Mouse (Mus musculus): Measurements from ENCODE around the gene Cgrrf1. TPM values are rescaled to one million over a fixed set of nuclear protein-coding genes. Genes with fewer than 3 reads are reported as not detected.

Cgrrf1 gene
- 27.4 and 30.6 TPM in 2 replicates for polyA plus RNA-seq (2016; fragmentation: Nextera tagmentation; extraction: Ambion mirVana)

GRCm38 (mm10) chr14:46831837-46832333, at the start of gene Cgrrf1:
Cgrrf1 (plus strand) TSS chr14:46832125.
- Histone ChIP-seq H3K4me1 (peaks cover 10% of the 10 kb centered on the region), H3K4me2 (replicated peaks) (peak within 1 kb of the TSS; percentile 80), H3K36me3 (no peaks in the 10 kb centered on the region), H3K4me3 (peak within 1 kb of the TSS; percentile 86), H3K27me3 (no peaks in the 10 kb centered on the region; the same call in 1 of the 2 replicates), H3K9me3 (no peaks in the 10 kb centered on the region), H3K9ac (replicated peaks) (peak within 1 kb of the TSS; percentile 80), H3K27ac (replicated peaks) (no peak within 1 kb of the TSS)
- ATAC-seq (ENCODE audit: low FRiP score, low read depth) = peak; percentile 100
- WGBS = under 1% methylated on average over 32 of the region's 32 CpGs

GRCm38 (mm10) chr14:46782187-46782828, 49.6 kb upstream of the Cgrrf1 start:
- H3K9ac ChIP-seq (replicated peaks) = no peak overlapping the region
- ATAC-seq (ENCODE audit: low FRiP score, low read depth) = no peak
- no peak overlapping the region for H3K4me2 ChIP-seq (replicated peaks)
- H3K27me3 ChIP-seq = no peaks in the 10 kb centered on the region
- peaks cover 6% of the 10 kb centered on the region; the same call in 1 of the 2 replicates for H3K9me3 ChIP-seq
- H3K4me1 ChIP-seq = peaks cover 14% of the 10 kb centered on the region
- 91% methylated on average over 8 of the region's 8 CpGs for WGBS
- no peak overlapping the region for H3K27ac ChIP-seq (replicated peaks)
- H3K4me3 ChIP-seq = no peak overlapping the region
- peaks cover 54% of the 10 kb centered on the region for H3K36me3 ChIP-seq

DNA sequence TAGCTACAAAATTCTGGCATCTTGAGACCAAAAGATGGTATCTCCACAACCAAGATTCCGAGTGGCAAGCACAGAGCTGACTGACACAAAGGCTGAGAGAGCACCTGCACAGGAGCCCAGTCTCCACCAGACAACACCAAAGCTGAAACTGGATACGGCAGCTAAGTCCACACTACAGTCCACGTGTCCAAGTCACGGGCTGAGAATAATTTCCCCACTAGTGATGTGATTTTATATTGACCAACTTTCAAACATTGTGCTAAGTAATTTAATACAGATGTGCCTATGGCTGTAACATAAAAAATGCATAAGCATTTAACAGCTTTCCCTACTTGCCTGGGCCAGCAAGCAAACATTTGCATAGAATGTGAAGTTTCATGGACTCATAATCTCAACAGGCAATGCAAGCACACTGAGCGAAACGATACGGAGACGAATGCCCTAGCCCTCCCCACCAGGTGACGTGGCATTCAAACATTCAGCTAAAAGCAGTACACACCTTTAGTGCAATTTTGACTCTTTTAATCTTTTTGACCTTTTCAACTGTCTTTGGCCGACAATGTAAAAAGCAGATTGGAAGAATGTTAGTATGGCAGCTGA, 48.5 kb upstream of the Cgrrf1 start:
- 90% methylated on average over 10 of the region's 10 CpGs for WGBS
- Histone ChIP-seq H3K4me3 (no peak overlapping the region), H3K9ac (replicated peaks) (no peak overlapping the region), H3K36me3 (peaks cover 45% of the 10 kb centered on the region), H3K9me3 (peaks cover 6% of the 10 kb centered on the region; the same call in 1 of the 2 replicates), H3K27ac (replicated peaks) (no peak overlapping the region), H3K27me3 (no peaks in the 10 kb centered on the region), H3K4me1 (peaks cover 15% of the 10 kb centered on the region), H3K4me2 (replicated peaks) (no peak overlapping the region)
- ATAC-seq (ENCODE audit: low FRiP score, low read depth) = no peak

GRCm38 (mm10) chr14:46785247-46785646, 46.7 kb upstream of the Cgrrf1 start:
- H3K4me3 ChIP-seq = no peak overlapping the region
- H3K27ac ChIP-seq (replicated peaks) = no peak overlapping the region
- no peak overlapping the region for H3K9ac ChIP-seq (replicated peaks)
- no peak overlapping the region for H3K4me2 ChIP-seq (replicated peaks)
- ATAC-seq (ENCODE audit: low FRiP score, low read depth) = no peak
- H3K4me1 ChIP-seq = peaks cover 15% of the 10 kb centered on the region
- H3K27me3 ChIP-seq = no peaks in the 10 kb centered on the region
- WGBS = 91% methylated on average over 5 of the region's 5 CpGs
- peaks cover 27% of the 10 kb centered on the region for H3K36me3 ChIP-seq
- H3K9me3 ChIP-seq = no peaks in the 10 kb centered on the region

DNA sequence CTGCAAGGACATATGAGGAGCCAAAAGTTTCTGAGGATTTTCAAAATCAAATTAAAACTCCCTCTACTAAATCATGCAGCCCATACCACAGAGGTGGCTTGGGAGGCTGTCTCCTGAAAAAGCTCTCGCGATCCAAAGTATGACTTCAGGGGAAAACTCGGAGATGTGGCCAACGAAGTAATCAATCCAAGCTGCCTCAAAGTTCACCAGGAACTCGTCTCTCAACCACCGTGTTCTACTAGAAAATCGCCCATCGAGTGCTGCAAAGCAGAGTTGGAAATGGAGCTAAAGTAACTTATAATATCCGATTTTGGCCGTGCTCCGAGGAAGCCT, 44.5 kb upstream of the Cgrrf1 start:
- Histone ChIP-seq H3K36me3 (0 out of 2 replicates have a peak, but pooled peaks cover 20% of the 10 kb centered on the region), H3K27me3 (no peaks in the 10 kb centered on the region), H3K4me3 (peak overlapping the region; percentile 97), H3K9ac (replicated peaks) (peak overlapping the region; percentile 98), H3K4me1 (peaks cover 15% of the 10 kb centered on the region), H3K9me3 (no peaks in the 10 kb centered on the region), H3K27ac (replicated peaks) (peak overlapping the region; percentile 99), H3K4me2 (replicated peaks) (peak overlapping the region; percentile 79)
- under 1% methylated on average over 11 of the region's 11 CpGs for WGBS
- no peak for ATAC-seq (ENCODE audit: low FRiP score, low read depth)

GRCm38 (mm10) chr14:46787787-46788504, 44.0 kb upstream of the Cgrrf1 start, which contains the start of gene Cnih1:
Cnih1 (minus strand) TSS chr14:46788411.
- Histone ChIP-seq H3K36me3 (0 out of 2 replicates have a peak, but pooled peaks cover 17% of the 10 kb centered on the region), H3K9me3 (no peaks in the 10 kb centered on the region), H3K9ac (replicated peaks) (peak within 1 kb of the TSS; percentile 98), H3K4me1 (peaks cover 15% of the 10 kb centered on the region), H3K4me2 (replicated peaks) (peak within 1 kb of the TSS; percentile 79), H3K27ac (replicated peaks) (peak within 1 kb of the TSS; percentile 99), H3K4me3 (peak within 1 kb of the TSS; percentile 97), H3K27me3 (no peaks in the 10 kb centered on the region)
- ATAC-seq (ENCODE audit: low FRiP score, low read depth) = peak; percentile 97
- WGBS = under 1% methylated on average over 69 of the region's 86 CpGs

- Histone ChIP-seq H3K9ac (replicated peaks) (no peak overlapping the region), H3K4me1 (peaks cover 15% of the 10 kb centered on the region), H3K36me3 (0 out of 2 replicates have a peak, but pooled peaks cover 13% of the 10 kb centered on the region), H3K9me3 (no peaks in the 10 kb centered on the region), H3K4me3 (peak overlapping the region; percentile 97; the same call in 1 of the 2 replicates), H3K27ac (replicated peaks) (peak overlapping the region; percentile 99; the same call in 1 of the 2 replicates), H3K27me3 (no peaks in the 10 kb centered on the region), H3K4me2 (replicated peaks) (peak overlapping the region; percentile 79)
- WGBS = 27% methylated on average over 8 of the region's 8 CpGs
- peak; percentile 13; the same call in 1 of the 2 replicates for ATAC-seq (ENCODE audit: low FRiP score, low read depth)
Measured at GRCm38 (mm10) chr14:46788505-46788901, 43.4 kb upstream of the Cgrrf1 start.

DNA sequence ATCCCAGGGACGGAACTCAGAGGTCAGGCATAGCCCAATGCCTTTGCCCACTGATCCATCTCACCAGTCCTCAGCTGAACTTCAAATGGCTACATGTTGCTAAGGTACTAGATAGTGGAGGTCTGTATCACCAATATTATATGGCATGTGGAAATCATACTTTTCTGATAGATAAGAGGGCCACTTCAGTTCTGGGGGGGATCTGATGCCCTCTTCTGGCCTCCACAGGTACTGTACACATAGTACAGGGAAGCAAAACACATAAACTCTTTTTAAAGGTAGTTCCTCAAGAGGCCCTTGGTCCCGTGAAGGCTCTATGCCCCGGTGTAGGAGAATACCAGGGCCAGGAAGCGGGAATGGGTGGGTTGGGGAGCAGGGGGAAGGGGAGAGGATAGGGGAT, 41.6 kb upstream of the Cgrrf1 start:
- ATAC-seq (ENCODE audit: low FRiP score, low read depth) = no peak
- Histone ChIP-seq H3K27me3 (no peaks in the 10 kb centered on the region), H3K4me3 (no peak overlapping the region), H3K4me1 (peaks cover 13% of the 10 kb centered on the region), H3K9me3 (no peaks in the 10 kb centered on the region), H3K9ac (replicated peaks) (no peak overlapping the region), H3K27ac (replicated peaks) (no peak overlapping the region), H3K36me3 (no peaks in the 10 kb centered on the region), H3K4me2 (replicated peaks) (no peak overlapping the region)
- 86% methylated on average over 4 of the region's 4 CpGs for WGBS

- H3K36me3 ChIP-seq = no peaks in the 10 kb centered on the region
- no peak overlapping the region for H3K4me2 ChIP-seq (replicated peaks)
- H3K27ac ChIP-seq (replicated peaks) = no peak overlapping the region
- no peaks in the 10 kb centered on the region for H3K27me3 ChIP-seq
- no peak for ATAC-seq (ENCODE audit: low FRiP score, low read depth)
- 95% methylated on average over 6 of the region's 6 CpGs for WGBS
- no peaks in the 10 kb centered on the region for H3K9me3 ChIP-seq
- no peak overlapping the region for H3K4me3 ChIP-seq
- no peak overlapping the region for H3K9ac ChIP-seq (replicated peaks)
- H3K4me1 ChIP-seq = peaks cover 13% of the 10 kb centered on the region
Measured at GRCm38 (mm10) chr14:46790723-46791122, 41.2 kb upstream of the Cgrrf1 start.

DNA sequence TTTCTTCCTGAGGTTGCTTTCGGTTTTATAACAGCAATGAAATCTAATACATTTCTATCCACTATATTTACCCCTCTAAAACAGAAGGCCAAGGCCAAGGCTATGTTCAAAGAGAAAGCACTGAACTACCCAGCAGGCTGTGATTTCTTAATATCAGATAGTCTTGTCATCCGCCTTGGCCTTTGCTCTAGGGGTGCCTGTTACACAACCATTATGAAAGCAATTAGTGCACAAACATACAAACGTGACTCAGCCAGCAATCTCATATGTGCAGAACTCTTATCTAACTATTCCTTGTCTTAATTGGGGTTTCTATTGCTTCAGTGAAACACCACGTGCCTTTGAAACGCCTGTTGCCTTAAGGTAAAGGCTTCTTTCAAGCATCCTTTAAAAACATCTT, 37.8 kb upstream of the Cgrrf1 start:
- H3K27ac ChIP-seq (replicated peaks) = no peak overlapping the region
- H3K9me3 ChIP-seq = no peaks in the 10 kb centered on the region

DNA sequence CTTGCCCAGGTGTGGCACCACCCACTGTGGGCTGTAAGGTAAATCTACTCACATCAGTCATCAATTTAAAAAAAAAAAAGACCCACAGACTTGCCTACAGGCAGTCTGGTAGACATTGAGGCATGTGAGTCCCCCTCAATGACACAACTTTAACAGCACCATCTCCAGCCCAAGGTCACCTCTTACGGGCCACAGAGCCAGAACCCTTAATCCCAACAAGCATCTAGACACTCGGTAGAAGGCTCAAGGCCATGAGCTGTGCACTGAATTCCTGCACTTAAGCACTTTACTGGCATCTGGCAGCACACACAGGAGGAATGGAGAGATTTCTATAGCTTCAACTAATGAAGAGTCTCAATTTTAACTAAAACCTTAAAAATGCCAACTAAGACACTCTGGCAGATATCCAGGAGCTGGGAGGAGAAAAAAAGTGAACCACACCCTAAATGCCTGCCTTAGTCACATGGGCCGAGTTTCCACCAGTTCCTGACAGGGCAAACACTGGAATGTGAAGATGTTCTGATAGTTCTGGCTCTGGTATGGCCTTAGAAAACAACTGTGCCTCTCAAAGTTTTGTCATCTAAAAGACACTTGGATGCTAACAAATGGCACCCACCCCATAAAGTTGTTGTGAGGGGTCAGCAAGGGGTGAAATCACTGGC, 31.1 kb upstream of the Cgrrf1 start:
- Histone ChIP-seq H3K36me3 (peaks cover 8% of the 10 kb centered on the region; the same call in 1 of the 2 replicates), H3K4me3 (no peak overlapping the region), H3K9ac (replicated peaks) (no peak overlapping the region), H3K27ac (replicated peaks) (no peak overlapping the region), H3K27me3 (no peaks in the 10 kb centered on the region), H3K4me1 (no peaks in the 10 kb centered on the region), H3K4me2 (replicated peaks) (no peak overlapping the region), H3K9me3 (no peaks in the 10 kb centered on the region)
- no peak for ATAC-seq (ENCODE audit: low FRiP score, low read depth)
- 90% methylated on average over 3 of the region's 3 CpGs for whole genome bisulfite sequencing

More for the DNA sequence above, 37.8 kb upstream of the Cgrrf1 start:
- Histone ChIP-seq H3K4me2 (replicated peaks) (no peak overlapping the region), H3K36me3 (0 out of 2 replicates have a peak, but pooled peaks cover 2% of the 10 kb centered on the region), H3K4me1 (no peaks in the 10 kb centered on the region), H3K9ac (replicated peaks) (no peak overlapping the region), H3K27me3 (no peaks in the 10 kb centered on the region), H3K4me3 (no peak overlapping the region)
- no peak for ATAC-seq (ENCODE audit: low FRiP score, low read depth)
- 85% methylated on average over 5 of the region's 5 CpGs for WGBS
